Mouse (Mus musculus) E14TG2a.4 (cell line): ENCODE measurements around the gene Gm49395.

Experiments
- H3K27me3 ChIP-seq: 2 replicates; pipeline ENCODE4 v1.6.1; 2014; ENCODE audit warnings: low read length, control low read depth; ENCODE audit not compliant: insufficient read depth
- H3K36me3 ChIP-seq: 2 replicates; pipeline ENCODE4 v1.6.1; 2014; ENCODE audit warnings: low read length, control low read depth; ENCODE audit not compliant: insufficient read depth
- H3K4me1 ChIP-seq: replicated peaks from 2 replicates; pipeline ENCODE4 v1.6.1; 2014; ENCODE audit warnings: low read depth, low read length, control low read depth
- H3K4me3 ChIP-seq: replicated peaks from 2 replicates; pipeline ENCODE4 v1.5.1; 2014; ENCODE audit warnings: mild to moderate bottlenecking, low read length
- H3K9me3 ChIP-seq: 2 replicates; pipeline ENCODE4 v1.6.1; 2014; ENCODE audit warnings: low read length, control low read depth
- CTCF ChIP-seq: conservative IDR thresholded peaks from 2 replicates; pipeline ENCODE4 v1.5.1; 2014; ENCODE audit warnings: low read length
- NANOG ChIP-seq: IDR thresholded peaks from 2 replicates; pipeline ENCODE4 v1.6.1; 2014; ENCODE audit warnings: borderline replicate concordance, low read length, mixed read lengths
- POU5F1 ChIP-seq: IDR thresholded peaks from 2 replicates; pipeline ENCODE4 v1.6.1; 2014; ENCODE audit warnings: low read length, borderline replicate concordance

The Gm49395 gene

DNA sequence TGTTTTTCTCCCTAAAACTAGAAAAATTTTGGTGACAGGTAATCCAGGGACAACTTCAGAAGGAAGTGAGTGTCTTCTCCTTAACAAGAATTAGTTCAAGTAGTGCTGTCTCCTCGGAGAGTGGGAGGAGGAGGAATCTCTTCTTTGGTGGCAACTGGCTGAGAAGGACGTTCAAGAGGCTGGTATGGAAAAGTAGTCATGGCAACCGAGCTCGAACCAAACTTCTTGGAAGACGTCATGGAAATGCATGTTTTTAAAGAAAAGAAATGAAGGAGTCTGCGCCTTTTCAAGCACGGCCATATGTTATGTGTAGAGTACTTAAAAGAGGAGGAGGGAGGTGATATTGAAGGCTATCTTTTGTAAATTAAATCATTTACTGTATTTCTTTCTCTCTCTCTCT is 49.2 kb downstream of the Gm49395 start:
- TF ChIP-seq POU5F1 (no peak), NANOG (no peak)
- no peaks in the 10 kb centered on the region for H3K27me3 ChIP-seq

DNA sequence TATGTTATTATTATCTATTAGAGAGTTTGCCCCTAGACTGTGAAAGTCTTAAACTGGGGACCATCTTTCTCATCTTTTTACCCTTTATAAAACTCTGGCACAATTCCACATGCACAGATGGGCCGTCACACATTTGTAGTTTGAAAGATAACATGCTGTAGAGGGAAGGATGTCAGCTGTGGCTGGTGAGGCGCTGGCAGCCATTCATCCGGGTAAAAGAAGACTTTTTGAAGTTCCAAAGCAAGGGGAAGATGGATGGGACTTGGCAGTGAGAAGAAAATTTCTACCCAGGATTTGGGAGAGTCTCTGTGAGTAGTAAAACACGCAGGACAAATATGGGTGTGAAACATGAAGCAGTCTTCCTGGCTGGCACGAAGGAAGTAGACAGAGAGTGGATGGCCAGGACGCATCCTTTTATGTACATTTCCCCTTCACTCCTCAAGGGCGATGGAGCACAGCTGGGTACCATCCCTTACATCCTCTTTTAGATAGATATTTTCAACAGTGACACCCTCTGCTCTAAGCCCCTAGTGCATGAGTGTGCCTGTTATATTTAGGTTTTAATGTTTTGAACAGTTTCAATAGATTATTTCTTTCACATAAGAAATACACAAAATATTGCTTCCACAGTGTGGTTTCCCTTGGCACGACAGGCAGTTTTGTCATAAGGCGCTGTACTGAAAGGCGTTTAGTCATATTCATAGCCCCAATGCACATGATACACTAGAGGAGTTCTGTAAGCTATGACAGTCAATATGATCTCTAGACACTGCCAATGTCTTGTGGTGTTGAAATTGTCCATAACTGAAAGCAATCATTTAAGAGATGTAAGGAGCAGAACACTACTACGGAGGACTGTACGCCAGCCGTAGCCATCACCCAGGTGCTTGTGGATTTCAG is 50.8 kb downstream of the Gm49395 start:
- Histone ChIP-seq H3K9me3 (no peaks in the 10 kb centered on the region), H3K4me3 (no peak overlapping the region), H3K4me1 (no peaks in the 10 kb centered on the region), H3K27me3 (no peaks in the 10 kb centered on the region), H3K36me3 (no peaks in the 10 kb centered on the region)
- TF ChIP-seq NANOG (no peak), CTCF (no peak), POU5F1 (no peak)

More for the DNA sequence above, 49.2 kb downstream of the Gm49395 start:
- H3K4me1 ChIP-seq = no peaks in the 10 kb centered on the region
- no peak overlapping the region for H3K4me3 ChIP-seq
- H3K36me3 ChIP-seq = no peaks in the 10 kb centered on the region
- no peaks in the 10 kb centered on the region for H3K9me3 ChIP-seq

GRCm38 (mm10) chr13:115042652-115043051 is 59.1 kb downstream of the Gm49395 start:
- Histone ChIP-seq H3K9me3 (no peaks in the 10 kb centered on the region), H3K4me1 (no peaks in the 10 kb centered on the region), H3K36me3 (no peaks in the 10 kb centered on the region), H3K27me3 (no peaks in the 10 kb centered on the region), H3K4me3 (no peak overlapping the region)
- no peak for TF ChIP-seq POU5F1
- TF ChIP-seq CTCF = no peak

DNA sequence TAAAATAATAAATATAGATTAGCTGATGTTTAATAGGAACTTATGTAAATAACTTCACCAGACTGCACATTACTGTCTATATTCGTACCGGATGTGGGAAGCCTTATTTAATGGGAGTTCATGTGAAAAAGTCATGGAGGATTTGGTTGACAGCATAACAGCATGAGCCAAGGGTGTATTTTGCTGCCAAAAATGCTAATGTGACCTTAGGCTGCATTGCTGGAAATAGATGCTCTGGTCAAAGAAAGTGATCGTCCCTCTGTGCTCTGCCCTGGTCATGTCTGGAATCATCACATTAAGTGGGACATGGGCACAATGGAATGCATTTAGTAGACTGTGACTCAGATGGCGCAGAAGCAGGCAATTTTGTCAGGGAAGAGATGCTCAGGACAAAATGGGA is 64.4 kb downstream of the Gm49395 start:
- Histone ChIP-seq H3K4me3 (no peak overlapping the region), H3K4me1 (no peaks in the 10 kb centered on the region), H3K27me3 (no peaks in the 10 kb centered on the region), H3K9me3 (no peaks in the 10 kb centered on the region), H3K36me3 (no peaks in the 10 kb centered on the region)
- TF ChIP-seq CTCF = no peak
- TF ChIP-seq NANOG = no peak
- no peak for TF ChIP-seq POU5F1

GRCm38 (mm10) chr13:115035387-115035786 is 66.3 kb downstream of the Gm49395 start:
- no peak overlapping the region for H3K4me3 ChIP-seq
- no peaks in the 10 kb centered on the region for H3K36me3 ChIP-seq
- TF ChIP-seq NANOG (no peak), CTCF (no peak), POU5F1 (no peak)
- H3K27me3 ChIP-seq = no peaks in the 10 kb centered on the region
- H3K9me3 ChIP-seq = no peaks in the 10 kb centered on the region
- H3K4me1 ChIP-seq = no peaks in the 10 kb centered on the region

GRCm38 (mm10) chr13:115033135-115033534 is 68.6 kb downstream of the Gm49395 start:
- H3K4me1 ChIP-seq = no peaks in the 10 kb centered on the region
- H3K27me3 ChIP-seq = no peaks in the 10 kb centered on the region
- H3K4me3 ChIP-seq = no peak overlapping the region
- TF ChIP-seq NANOG = no peak
- no peak for TF ChIP-seq POU5F1
- TF ChIP-seq CTCF = no peak
- H3K9me3 ChIP-seq = no peaks in the 10 kb centered on the region
- no peaks in the 10 kb centered on the region for H3K36me3 ChIP-seq

GRCm38 (mm10) chr13:115031177-115032000 is 70.3 kb downstream of the Gm49395 start:
- no peaks in the 10 kb centered on the region for H3K4me1 ChIP-seq
- H3K27me3 ChIP-seq = no peaks in the 10 kb centered on the region
- no peaks in the 10 kb centered on the region for H3K36me3 ChIP-seq
- H3K9me3 ChIP-seq = no peaks in the 10 kb centered on the region
- no peak for TF ChIP-seq CTCF
- no peak for TF ChIP-seq POU5F1
- TF ChIP-seq NANOG = no peak
- no peak overlapping the region for H3K4me3 ChIP-seq

DNA sequence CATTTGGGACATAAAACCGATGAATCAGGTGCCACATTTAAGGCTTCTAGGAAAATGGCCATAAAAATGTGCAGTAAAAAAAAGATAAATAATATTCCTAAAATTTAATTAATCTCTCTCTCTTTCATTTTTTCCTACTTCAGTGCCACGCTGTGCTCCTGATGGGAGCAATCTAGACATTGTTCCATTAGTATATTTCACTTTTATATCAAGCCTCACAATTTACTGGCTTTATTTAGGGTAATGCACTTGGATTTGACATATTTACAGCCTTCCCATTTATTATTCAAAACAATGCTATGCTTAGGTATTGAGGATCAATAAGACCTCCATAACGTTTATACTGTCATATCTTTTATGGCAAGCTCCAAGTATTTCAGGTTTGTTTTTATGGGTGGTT is 76.3 kb downstream of the Gm49395 start:
- TF ChIP-seq POU5F1 = no peak
- TF ChIP-seq CTCF = no peak
- TF ChIP-seq NANOG = no peak
- no peak overlapping the region for H3K4me3 ChIP-seq
- H3K4me1 ChIP-seq = no peaks in the 10 kb centered on the region
- H3K9me3 ChIP-seq = no peaks in the 10 kb centered on the region
- no peaks in the 10 kb centered on the region for H3K27me3 ChIP-seq
- no peaks in the 10 kb centered on the region for H3K36me3 ChIP-seq
